Mouse (Mus musculus) heart, postnatal 25 days (tissue): Measurements from ENCODE around the gene Resp18. TPM values are rescaled to one million over a fixed set of nuclear protein-coding genes. Genes with fewer than 3 reads are reported as not detected.

Source experiments
- DNase-seq: peaks from one replicate; pipeline ENCODE4 v3.0.0; 2022; ENCODE audit warnings: low spot score
- intact Hi-C: fragments of 180-260 bp; cut with DNase I; formaldehyde crosslinking; loops from one replicate; pipeline ENCODE4 v1.15.1; 2025
- total RNA-seq, 2 experiments: library from RNA; stranded (reverse); gene quantifications; 2 replicates each; pipeline ENCODE4 v1.2.3; 2021

The Resp18 gene
- not detected for total RNA-seq

DNA sequence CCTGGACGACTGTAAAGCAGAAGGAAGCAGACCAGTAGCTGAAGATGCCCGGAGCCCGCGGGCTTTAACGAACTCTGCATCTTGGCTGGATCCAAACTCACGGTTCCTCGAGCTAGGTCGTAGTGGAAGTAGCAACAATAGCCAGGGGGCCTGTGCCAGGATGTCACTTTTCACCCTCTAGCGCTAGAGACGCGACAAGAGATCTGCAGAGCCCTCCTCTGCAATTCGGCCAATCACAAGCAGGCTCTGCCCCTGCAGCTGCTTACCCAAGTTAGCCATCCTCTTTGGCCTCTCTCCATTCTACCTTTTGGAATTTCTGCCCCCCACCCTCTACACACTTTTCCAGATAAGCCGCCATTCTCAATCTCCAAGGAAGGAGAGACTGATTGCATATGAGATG, at the start of gene Resp18:
Gene Resp18 (minus strand): TSS at position 188 of the 400 bp plus-strand sequence.
- intact Hi-C loops, result no loop called here
- no peak for DNase-seq

DNA sequence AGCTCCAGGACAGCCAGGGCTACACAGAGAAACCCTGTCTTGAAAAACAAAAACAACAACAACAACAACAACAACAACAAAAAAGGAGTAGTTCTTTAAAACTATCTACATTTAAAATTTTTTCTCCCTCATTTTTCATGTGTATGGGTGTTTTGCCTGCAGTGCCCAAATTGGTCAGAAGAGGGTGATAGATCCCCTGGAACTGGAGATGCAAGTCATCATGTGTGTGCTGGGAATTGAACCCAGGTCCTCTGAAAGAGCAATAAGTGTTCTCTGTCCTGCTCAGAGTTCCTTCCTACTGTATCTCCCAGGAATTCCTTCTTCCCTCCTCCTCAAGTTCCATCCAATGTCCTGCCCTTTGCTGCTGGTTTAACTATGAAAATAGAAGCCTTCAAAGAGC, 49.2 kb upstream of the Resp18 start:
- intact Hi-C loops, result no loop called here
- DNase-seq, result no peak

DNA sequence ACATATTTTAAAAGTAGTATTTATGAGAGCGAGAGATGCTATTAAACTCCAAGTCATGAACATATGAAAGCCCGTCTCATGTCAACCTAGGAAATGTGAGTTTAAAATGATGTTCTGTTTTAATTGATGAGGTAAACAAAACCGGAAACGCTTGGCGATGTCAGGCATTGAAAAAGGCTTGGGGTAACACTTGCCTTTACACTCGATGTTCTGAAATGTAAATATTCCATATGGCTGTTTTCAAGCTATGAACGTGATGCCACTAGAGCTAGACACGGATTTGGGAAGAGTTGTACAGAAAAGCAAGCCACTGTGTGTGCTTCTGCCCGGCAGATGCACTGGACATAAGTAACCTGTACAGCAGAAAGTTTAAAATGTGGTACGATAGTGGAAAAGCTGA, 41.0 kb upstream of the Resp18 start:
- intact Hi-C loops, result loop anchor here (5.0 kb wide), 3 partner anchors 67 to 732 kb away; partner anchors contain the start of genes Bcs1l, Rnf25, Stk36 and Zfp142
- DNase-seq, result no peak

DNA sequence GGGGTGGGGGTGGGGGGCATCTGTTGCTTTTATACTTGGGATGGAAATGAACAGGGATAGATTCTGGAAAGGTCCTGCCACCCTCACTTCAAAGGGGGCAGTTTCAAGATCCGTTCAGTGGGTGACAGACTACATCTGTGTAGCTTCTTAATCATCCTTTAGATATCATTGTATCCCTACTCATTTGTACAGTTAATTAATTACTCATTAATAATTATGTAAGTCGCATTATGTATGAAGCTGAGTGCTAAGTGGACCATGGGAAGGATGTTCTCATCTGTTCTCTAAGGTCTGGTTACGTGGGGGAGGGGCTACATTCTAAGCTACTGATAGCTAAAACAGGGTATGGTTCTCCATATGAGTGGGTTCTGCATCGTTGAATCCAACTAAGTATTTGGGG, 40.5 kb upstream of the Resp18 start:
- DNase-seq, result no peak
- intact Hi-C loops, result loop anchor here (5.0 kb wide), 3 partner anchors 66 to 731 kb away; partner anchors contain the start of genes Bcs1l, Rnf25, Stk36 and Zfp142

DNA sequence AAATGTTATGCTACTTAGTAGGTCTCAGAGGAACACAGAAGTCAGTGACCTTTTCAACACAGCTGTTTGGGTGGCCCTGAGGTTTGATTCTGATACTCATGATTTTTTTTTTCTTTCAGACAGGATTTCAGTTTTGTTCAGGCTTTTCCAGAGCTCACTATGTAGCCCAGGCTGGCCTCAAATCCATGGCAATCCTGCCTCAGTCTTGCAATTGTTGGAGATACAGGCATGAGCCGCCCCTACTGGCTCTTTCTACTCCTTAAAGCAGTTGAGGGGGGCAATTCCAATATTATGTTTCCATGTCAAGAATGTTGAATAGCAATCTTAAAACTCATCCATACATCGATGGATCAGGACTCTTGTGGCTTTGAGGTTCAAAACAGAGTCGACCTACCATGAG, 40.1 kb upstream of the Resp18 start:
- DNase-seq, result no peak

DNA sequence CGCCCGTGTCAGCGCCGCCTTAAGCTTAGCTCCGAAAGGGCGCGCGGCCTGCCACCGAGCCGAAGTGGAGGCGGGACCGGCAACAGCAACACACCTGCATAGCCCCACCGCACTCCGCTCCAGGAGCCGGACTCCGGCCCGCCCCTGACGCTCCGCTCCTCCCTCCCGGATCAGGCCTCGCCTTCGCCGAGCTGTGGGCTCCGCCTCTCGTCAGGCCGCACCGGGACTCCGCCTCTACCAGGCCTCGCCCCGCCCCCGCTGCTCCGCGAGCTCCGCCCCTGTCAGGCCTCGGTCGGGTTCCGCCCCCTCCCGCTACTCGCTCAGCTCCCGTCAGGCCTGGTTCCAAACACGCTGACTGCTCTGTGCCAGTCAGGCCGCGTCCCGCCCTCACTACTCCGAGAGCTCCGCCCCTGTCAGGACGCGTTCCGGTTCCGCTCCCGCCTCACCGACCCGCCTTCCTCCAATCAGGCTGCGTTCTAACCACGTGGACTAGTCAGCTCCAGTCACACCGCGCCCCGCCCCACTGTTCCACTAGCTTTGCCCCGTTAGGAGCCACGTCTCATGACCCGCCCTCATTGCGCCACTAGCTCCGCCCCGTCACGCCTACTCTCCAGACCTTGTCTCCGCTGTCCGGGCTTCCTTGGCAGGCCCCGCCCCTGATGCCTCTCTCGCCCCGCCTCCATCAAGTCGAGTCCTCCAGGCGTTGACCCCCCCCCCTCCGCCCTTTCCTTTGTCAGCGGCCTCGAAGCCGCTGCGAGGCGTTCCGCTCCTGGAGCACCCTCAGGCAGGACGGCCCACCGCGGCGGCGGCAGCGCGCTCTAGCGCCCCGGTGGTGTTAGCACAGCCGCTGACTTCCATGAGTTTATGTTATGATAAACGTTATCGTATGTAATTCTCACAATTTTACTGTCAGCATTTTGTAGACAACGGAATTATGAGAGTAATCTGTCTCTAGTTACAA, 39.3 kb upstream of the Resp18 start, which contains the start of gene Dnpep:
Gene Dnpep (minus strand): TSS at position 750 of the 961 bp plus-strand sequence.
- DNase-seq, result peak; percentile 100
- intact Hi-C loops, result loop anchor here (5.0 kb wide), 3 partner anchors 65 to 730 kb away; partner anchors contain the start of genes Bcs1l, Rnf25, Stk36 and Zfp142

More for the DNA sequence above, 40.1 kb upstream of the Resp18 start:
- intact Hi-C loops, result loop anchor here (5.0 kb wide), 3 partner anchors 66 to 731 kb away; partner anchors contain the start of genes Bcs1l, Rnf25, Stk36 and Zfp142

DNA sequence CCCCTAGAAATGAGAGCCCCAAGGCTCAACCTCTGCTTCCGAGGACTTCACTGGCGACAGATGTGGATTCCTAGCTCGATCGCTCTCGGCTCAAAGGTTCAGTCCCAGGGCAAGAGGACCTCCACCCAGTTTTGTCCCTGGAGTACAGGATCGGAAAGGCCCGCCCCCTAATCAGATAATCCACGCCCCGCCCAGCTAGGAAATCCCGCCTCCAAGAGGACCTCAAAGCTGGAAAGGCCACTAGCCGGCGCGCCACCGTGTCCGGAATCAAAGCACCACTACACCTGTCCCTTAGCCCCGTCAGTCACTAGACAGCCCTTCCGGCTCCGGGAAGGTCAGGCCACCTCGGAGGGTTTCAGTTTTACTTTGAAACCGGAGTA, 38.6 kb upstream of the Resp18 start:
- DNase-seq, result peak; percentile 85
- intact Hi-C loops, result loop anchor here (5.0 kb wide), 3 partner anchors 65 to 730 kb away; partner anchors contain the start of genes Bcs1l, Rnf25, Stk36 and Zfp142

DNA sequence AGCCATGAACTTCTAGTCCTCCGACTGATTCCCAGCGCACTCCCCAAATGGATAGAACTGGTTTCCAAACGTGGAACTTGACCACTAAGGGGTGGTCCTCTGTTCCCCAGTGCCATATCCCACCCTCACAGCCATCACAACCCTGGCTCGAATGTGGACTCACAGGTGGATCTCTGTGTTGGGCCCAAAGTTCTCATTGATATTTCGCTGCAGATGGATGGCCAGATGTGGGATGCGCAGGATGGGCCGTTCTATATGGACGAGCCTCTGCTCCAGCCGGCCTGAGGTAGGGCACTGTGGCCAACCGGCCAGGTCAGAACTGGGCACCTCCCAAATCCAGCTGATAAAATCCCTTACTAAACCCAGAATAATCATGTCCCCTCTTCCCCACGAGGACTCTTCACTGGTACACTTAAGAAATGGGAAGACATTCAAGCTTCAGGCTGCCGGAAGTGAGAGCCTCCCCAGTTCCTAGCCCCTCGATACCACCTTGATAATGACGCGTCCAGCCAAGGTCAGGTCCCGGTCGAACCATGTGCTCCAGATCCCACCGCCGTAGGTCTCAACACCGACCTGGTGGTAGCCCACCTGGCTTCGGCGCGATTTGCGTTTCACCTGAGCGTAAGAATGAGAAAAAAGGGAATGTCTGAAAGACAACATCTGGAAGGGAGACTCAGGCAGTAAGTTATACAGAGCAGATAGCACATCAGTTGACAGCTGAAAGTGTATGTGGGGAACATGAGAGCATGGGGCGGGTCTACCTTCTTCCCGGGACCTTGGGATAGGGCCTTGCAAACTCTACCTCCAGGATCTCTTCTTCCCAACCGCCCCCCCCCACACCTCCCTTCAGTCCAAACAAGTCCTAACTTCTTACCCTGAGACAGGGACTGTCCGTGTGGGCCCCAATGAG, 37.5 kb upstream of the Resp18 start:
- no peak for DNase-seq
- intact Hi-C loops, result loop anchor here (5.0 kb wide), 3 partner anchors 63 to 728 kb away; partner anchors contain the start of genes Bcs1l, Rnf25, Stk36 and Zfp142

DNA sequence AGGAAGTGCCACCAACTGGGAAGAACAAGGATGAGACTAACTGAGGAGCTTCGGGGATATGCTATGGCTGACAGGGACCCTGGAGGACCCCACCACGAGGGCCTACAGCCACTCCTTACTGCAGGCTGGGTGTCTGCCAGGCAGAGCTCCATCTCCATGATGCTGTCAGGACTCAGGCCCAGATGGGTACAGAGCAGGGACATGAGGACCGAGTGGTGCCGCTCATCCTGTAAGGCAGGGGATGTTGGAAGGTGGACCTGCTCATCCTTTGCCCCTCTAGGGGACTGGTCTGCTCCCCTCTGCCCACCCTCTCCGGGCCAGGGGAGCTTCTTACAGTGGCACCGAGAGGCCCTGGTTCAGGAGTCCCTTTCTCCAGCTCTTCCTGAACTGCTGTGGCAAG, 36.8 kb upstream of the Resp18 start:
- intact Hi-C loops, result loop anchor here (5.0 kb wide), 3 partner anchors 63 to 728 kb away; partner anchors contain the start of genes Bcs1l, Rnf25, Stk36 and Zfp142
- DNase-seq, result no peak

DNA sequence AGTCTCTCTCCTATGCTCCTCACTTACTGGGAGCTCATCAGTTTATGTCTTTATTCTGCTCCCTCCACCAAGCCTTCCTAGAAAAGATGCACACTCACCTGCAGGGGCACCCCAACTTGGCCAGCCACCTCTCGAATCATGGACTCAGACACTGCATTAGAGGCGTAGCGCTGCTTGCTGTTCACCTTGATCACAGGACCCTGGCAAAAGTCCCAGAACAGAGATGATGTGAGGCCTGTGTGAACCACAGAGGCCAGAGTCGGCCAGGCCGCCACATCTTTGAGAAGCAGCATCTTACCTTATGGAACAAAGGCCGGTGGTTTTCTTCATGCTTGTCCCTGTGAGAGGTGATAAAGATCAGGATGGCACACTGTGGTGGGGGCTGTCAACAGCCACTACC, 33.5 kb upstream of the Resp18 start:
- intact Hi-C loops, result no loop called here
- no peak for DNase-seq

DNA sequence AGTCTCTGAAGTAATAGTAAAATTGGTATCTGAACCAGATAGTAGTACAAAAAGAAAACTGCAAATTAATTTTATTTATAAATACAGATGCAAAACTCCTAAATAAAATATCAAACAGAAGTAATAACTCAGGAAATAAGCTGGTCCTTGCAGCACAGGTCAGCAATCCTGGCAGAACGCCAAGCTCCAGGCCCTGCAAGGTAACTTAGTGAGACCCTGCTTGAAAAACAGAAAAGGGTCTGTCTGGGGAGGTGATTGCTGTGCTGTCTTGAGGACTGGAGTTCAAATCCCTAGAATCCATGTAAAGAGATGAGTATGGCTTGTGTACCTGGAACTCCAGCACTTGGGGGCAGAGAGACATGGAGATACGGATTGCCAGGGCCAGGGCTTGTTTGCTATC, 26.4 kb upstream of the Resp18 start:
- DNase-seq, result no peak
- intact Hi-C loops, result no loop called here

DNA sequence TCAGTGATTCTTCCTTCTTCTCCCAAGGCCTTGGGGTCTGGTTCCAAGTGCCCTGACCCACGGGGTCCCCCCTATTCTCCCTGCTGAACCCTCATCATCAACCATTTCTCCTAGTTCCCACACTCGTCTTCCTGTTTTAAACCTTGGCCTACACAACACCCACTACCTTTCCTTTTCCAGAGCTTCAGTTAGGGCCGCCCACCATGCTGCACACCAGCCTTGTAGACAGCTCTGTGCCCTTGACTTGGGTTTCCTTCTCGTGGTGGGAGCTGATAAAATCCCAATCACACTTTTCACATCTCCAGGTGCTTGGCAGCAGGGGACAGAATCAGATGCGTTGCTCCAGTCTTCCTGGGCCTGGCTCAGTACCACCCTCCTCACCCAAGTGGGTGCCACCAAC, 16.1 kb upstream of the Resp18 start:
- intact Hi-C loops, result no loop called here
- no peak for DNase-seq

DNA sequence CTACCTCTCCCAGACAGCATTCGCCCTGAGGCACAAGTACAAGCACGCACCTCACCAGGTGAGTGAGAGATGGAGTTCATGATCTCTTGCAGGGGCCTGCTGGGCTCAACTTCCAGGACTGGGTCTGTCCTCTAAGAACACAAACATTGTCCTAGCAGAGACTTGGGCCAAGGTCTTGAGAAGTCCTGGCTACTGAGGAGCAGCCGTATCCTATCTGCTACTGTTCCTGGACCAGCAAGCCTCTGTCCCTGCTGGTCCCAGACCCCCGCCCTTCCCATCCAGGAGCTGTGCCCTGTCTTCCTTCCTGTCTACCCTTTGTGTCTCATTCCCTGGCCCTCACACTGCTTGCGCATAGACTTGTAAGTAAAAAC, 15.1 kb upstream of the Resp18 start:
- intact Hi-C loops, result no loop called here
- DNase-seq, result no peak

DNA sequence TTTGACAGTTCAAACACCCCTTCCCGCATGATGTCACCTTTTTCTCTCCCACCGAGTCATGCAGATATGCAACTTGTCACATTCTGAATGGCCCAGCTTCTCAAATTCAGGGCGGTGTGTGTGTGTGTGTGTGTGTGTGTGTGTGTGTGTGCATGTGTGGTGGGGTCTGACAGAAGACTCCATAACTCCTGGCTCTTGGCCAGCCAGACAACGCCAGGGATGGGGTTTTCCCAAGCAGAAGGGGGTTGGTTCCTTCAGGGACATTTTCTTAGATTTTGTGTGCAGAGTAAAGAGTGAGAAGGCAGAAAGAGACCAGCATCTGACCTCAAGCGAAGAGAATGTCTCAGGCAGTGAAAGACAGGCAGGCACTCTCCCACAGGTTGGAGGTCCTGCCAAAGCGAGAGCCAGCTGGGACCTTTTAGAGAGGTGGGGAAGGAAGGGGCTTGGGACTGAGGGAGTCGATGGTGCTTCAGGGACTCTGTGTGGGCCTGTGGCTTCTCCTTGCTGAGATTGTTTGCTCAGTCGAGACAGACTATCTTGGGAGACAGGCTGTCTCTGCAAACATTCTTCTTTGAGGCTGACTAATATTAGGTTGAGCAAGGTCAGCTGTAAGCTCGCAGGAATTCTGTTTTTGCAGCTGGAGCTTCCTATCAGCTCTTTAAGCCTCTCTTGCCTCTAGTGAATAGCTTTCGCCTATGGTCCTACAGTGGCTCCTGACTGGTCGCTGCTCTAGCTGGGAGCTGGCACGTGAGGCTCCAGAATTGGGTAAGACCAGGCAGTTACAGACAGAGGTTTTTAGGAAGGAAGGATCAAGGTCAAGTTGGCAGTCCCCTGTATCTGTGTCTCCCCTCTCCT, 14.5 kb upstream of the Resp18 start:
- intact Hi-C loops, result no loop called here
- DNase-seq, result no peak

DNA sequence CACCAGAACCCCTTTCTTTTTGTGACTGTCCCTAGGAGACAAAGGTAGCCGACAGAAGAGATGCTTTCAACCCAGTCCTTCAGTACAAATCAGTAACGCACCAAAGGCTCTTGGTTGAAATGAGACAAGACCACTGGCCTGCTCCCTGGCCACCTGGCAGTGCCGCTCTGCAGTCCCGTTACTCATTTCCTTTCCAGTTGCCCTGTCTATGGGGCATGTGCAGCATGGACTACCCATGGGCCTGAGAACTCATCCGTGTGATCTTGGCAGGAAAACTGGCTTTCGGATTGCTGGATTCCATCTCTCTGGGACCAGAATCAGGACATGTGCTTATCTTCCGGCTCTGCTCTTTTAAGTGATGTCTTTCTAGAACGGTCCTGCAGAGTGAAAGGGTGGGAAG, 13.1 kb upstream of the Resp18 start:
- intact Hi-C loops, result no loop called here
- DNase-seq, result no peak

DNA sequence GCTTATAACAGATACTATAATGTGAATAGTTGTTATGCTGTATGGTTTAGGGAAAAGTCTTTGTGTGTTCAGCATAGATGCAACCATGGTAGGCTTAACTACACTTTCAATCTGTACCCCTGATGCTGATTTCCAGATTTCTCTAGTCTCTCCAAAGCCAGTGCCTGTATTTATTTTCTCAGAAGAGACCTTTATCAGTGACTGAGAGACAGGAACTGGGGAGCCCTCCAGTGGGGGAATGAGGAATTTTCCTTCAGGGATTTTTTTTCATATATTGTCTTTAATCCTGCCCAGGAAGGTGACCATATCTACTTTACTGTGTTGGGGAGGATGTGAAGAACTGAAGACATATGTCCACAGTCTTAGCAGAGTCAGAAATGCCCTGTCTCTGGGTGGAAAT, 12.4 kb upstream of the Resp18 start:
- intact Hi-C loops, result no loop called here
- no peak for DNase-seq

DNA sequence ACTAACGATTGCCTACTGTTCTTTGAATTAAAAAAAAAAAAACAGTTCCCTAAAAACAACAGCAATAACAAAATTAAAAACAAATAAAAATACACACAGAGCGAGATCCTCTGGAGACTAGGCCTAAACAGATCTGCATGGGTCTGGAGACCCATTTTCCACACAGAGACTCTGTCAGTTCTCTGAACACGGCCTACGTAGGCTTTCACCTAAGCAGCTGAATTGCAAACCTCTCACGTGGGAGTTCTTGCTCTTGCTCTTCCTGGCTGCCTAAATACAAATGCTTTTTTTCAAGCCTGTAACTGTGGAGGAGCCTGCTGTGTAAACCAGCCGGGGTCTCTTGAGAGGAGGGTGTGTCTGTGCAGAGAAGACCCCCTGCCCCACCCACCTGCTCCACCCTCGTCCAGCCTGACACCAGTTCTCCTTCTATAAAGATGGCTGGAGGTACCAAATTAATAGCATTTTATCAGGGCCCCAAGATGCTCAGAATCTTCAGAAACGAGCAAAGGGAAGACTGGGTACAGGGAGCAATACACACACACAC, 11.7 kb upstream of the Resp18 start:
- intact Hi-C loops, result no loop called here
- DNase-seq, result no peak

DNA sequence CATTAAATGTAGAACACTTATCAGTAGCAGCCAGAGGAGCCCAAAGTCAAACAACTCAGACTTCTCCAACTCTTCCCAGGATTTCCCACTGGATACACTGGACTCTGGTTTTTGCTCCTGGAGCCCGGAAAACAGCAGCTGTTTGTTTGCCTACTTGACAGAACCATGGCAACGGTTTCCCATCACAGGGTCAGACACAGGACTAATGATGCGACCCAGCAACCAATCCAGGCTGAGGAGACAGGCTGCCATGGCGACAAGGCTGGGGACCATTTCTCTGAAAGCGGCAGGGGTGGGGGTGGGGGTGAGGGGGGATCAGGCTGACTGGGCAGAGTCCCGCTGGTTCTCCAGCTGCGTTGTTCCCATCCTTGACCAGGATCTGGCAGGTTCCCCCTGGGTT, 11.2 kb upstream of the Resp18 start:
- intact Hi-C loops, result no loop called here
- peak; percentile 18 for DNase-seq

DNA sequence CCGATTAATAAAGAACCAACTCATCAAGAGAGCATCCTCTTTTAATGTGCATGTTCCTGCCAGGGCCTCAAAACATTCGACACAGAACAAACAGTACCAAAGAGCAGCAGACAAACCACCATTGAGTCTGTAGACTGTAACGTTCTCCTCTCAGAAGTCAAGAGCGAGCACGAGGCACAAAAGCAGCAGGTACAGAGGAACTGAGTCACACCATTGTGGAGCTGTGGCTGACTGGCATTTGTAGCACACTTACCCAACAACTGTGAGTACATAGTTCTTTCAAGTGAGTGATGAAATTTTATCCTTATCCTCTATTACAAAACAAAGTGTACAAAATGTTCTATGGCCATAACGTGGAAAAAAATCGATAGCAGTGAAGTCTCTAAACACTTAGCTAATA, 6.7 kb upstream of the Resp18 start:
- no peak for DNase-seq
- intact Hi-C loops, result no loop called here
